Mouse (Mus musculus) midbrain, embryonic 11.5 days (tissue): ENCODE results near the gene Klf15. TPM values are rescaled to one million over a fixed set of nuclear protein-coding genes. Genes with fewer than 3 reads are reported as not detected.

Experiments used
- ATAC-seq: fragments of 200-750 bp; cut with Nextera tagmentation; 2 replicates; pipeline ENCODE4 v1.8.0; 2017; ENCODE audit warnings: moderate TSS enrichment, moderate library complexity; ENCODE audit not compliant: low FRiP score
- DNase-seq: peaks from one replicate; pipeline ENCODE4 v3.0.0; 2015; ENCODE audit warnings: low spot score; ENCODE audit errors: missing footprints
- H3K27ac ChIP-seq: fragments of 300-500 bp; sonication (generic); 2 replicates; pipeline ENCODE4 v1.5.1; 2014; ENCODE audit warnings: low read depth, low read length
- H3K27me3 ChIP-seq: fragments of 300-500 bp; sonication (generic); 2 replicates; pipeline ENCODE4 v1.6.1; 2014; ENCODE audit warnings: mild to moderate bottlenecking, low read length, moderate library complexity, mixed read lengths; ENCODE audit not compliant: control insufficient read depth, insufficient read depth
- H3K36me3 ChIP-seq: fragments of 300-500 bp; sonication (generic); 2 replicates; pipeline ENCODE4 v1.6.1; 2014; ENCODE audit warnings: mild to moderate bottlenecking, low read length, moderate library complexity, mixed read lengths; ENCODE audit not compliant: control insufficient read depth, insufficient read depth
- H3K4me1 ChIP-seq: fragments of 300-500 bp; sonication (generic); 2 replicates; pipeline ENCODE4 v1.6.1; 2014; ENCODE audit warnings: low read length; ENCODE audit not compliant: control insufficient read depth, insufficient read depth
- H3K4me2 ChIP-seq: fragments of 300-500 bp; sonication (generic); 2 replicates; pipeline ENCODE4 v1.6.1; 2014; ENCODE audit warnings: mild to moderate bottlenecking, moderate library complexity
- H3K4me3 ChIP-seq: fragments of 300-500 bp; sonication (generic); 2 replicates; pipeline ENCODE4 v1.5.1; 2014; ENCODE audit warnings: low read depth, low read length
- H3K9ac ChIP-seq: fragments of 300-500 bp; sonication (generic); 2 replicates; pipeline ENCODE4 v1.6.1; 2014; ENCODE audit warnings: low read length
- H3K9me3 ChIP-seq: fragments of 300-500 bp; sonication (generic); 2 replicates; pipeline ENCODE4 v1.6.1; 2016; ENCODE audit warnings: low read length; ENCODE audit not compliant: control insufficient read depth
- WGBS: fragments of 180-500 bp; shearing (Covaris S2); extraction: QIAGEN DNeasy Blood & Tissue Kit; methylation state at CpG from one replicate; pipeline ENCODE4 v1.1.7; 2014; 5-methylcytosine and 5-hydroxymethylcytosine counted together
- polyA plus RNA-seq: library from polyadenylated mRNA; unstranded; fragments of >200 nt; fragmentation: Nextera tagmentation; extraction: Ambion mirVana; gene quantifications from 2 replicates; pipeline ENCODE4 v1.2.1, GENCODE M21; 2014

Gene Klf15
- polyA plus RNA-seq, 1 experiment from 2014 or later, result 4.2 TPM

GRCm38 (mm10) chr6:90476941-90477518 is 14.7 kb downstream of the Klf15 start:
- 0 out of 2 replicates have a peak, but pooled peaks cover 3% of the 10 kb centered on the region for H3K4me1 ChIP-seq
- no peak overlapping the region for H3K27ac ChIP-seq
- DNase-seq (no peak), ATAC-seq (no peak)
- 77% methylated on average over 14 of the region's 14 CpGs for WGBS
- no peak overlapping the region for H3K4me3 ChIP-seq
- H3K9me3 ChIP-seq, result no peaks in the 10 kb centered on the region
- H3K27me3 ChIP-seq, result no peaks in the 10 kb centered on the region
- H3K9ac ChIP-seq, result no peak overlapping the region
- H3K36me3 ChIP-seq, result no peaks in the 10 kb centered on the region
- no peak overlapping the region for H3K4me2 ChIP-seq

- DNase-seq (no peak), ATAC-seq (no peak)
- Histone ChIP-seq H3K27ac (no peak overlapping the region), H3K27me3 (no peaks in the 10 kb centered on the region), H3K4me3 (no peak overlapping the region), H3K4me1 (no peaks in the 10 kb centered on the region), H3K36me3 (no peaks in the 10 kb centered on the region), H3K4me2 (no peak overlapping the region), H3K9ac (no peak overlapping the region), H3K9me3 (no peaks in the 10 kb centered on the region)
- WGBS, result 79% methylated on average over 3 of the region's 3 CpGs
Observed at GRCm38 (mm10) chr6:90484249-90484648, 21.9 kb downstream of the Klf15 start.

- Histone ChIP-seq H3K4me1 (no peaks in the 10 kb centered on the region), H3K9ac (no peak overlapping the region), H3K4me3 (no peak overlapping the region), H3K9me3 (no peaks in the 10 kb centered on the region), H3K4me2 (no peak overlapping the region), H3K36me3 (no peaks in the 10 kb centered on the region), H3K27ac (no peak overlapping the region), H3K27me3 (no peaks in the 10 kb centered on the region)
- DNase-seq (no peak), ATAC-seq (no peak)
- 77% methylated on average over 5 of the region's 5 CpGs for WGBS
Observed at GRCm38 (mm10) chr6:90484876-90485275, 22.5 kb downstream of the Klf15 start.

- Histone ChIP-seq H3K4me1 (no peaks in the 10 kb centered on the region), H3K4me2 (no peak within 1 kb of the TSS), H3K27ac (no peak within 1 kb of the TSS), H3K9ac (no peak within 1 kb of the TSS), H3K36me3 (no peaks in the 10 kb centered on the region), H3K9me3 (no peaks in the 10 kb centered on the region), H3K4me3 (no peak within 1 kb of the TSS), H3K27me3 (no peaks in the 10 kb centered on the region)
- DNase-seq, result no peak
- WGBS, result 79% methylated on average over 12 of the region's 12 CpGs
- ATAC-seq, result no peak
Observed at GRCm38 (mm10) chr6:90486176-90486921, 24.0 kb downstream of the Klf15 start, which contains the start of gene Aldh1l1. Aldh1l1 (plus strand) TSS chr6:90486427.

GRCm38 (mm10) chr6:90487531-90487930 is 25.2 kb downstream of the Klf15 start:
- Histone ChIP-seq H3K4me2 (no peak overlapping the region), H3K4me1 (no peaks in the 10 kb centered on the region), H3K27ac (no peak overlapping the region), H3K27me3 (no peaks in the 10 kb centered on the region), H3K9me3 (no peaks in the 10 kb centered on the region), H3K36me3 (no peaks in the 10 kb centered on the region), H3K4me3 (no peak overlapping the region), H3K9ac (no peak overlapping the region)
- ATAC-seq (no peak), DNase-seq (no peak)
- 86% methylated on average over 1 of the region's 1 CpGs for WGBS

- WGBS, result 94% methylated on average over 3 of the region's 3 CpGs
- ATAC-seq, result no peak
Observed at GRCm38 (mm10) chr6:90489532-90489931, 27.2 kb downstream of the Klf15 start.

GRCm38 (mm10) chr6:90490976-90491375 is 28.6 kb downstream of the Klf15 start:
- no peak for DNase-seq
- no peak overlapping the region for H3K4me2 ChIP-seq
- H3K27ac ChIP-seq, result no peak overlapping the region
- no peak overlapping the region for H3K4me3 ChIP-seq
- H3K36me3 ChIP-seq, result no peaks in the 10 kb centered on the region
- no peak overlapping the region for H3K9ac ChIP-seq
- H3K4me1 ChIP-seq, result peaks cover 4% of the 10 kb centered on the region; the same call in 1 of the 2 replicates
- ATAC-seq, result no peak
- H3K9me3 ChIP-seq, result no peaks in the 10 kb centered on the region
- WGBS, result 81% methylated on average over 2 of the region's 2 CpGs
- no peaks in the 10 kb centered on the region for H3K27me3 ChIP-seq

More at GRCm38 (mm10) chr6:90489532-90489931, 27.2 kb downstream of the Klf15 start:
- H3K9me3 ChIP-seq, result no peaks in the 10 kb centered on the region
- no peak overlapping the region for H3K4me2 ChIP-seq
- H3K4me1 ChIP-seq, result no peaks in the 10 kb centered on the region
- DNase-seq, result no peak
- H3K27me3 ChIP-seq, result no peaks in the 10 kb centered on the region
- H3K36me3 ChIP-seq, result no peaks in the 10 kb centered on the region
- no peak overlapping the region for H3K27ac ChIP-seq
- H3K4me3 ChIP-seq, result no peak overlapping the region
- no peak overlapping the region for H3K9ac ChIP-seq

GRCm38 (mm10) chr6:90491956-90492744 is 29.8 kb downstream of the Klf15 start:
- 85% methylated on average over 10 of the region's 10 CpGs for WGBS
- no peak overlapping the region for H3K27ac ChIP-seq
- no peaks in the 10 kb centered on the region for H3K9me3 ChIP-seq
- H3K27me3 ChIP-seq, result no peaks in the 10 kb centered on the region
- no peak overlapping the region for H3K4me3 ChIP-seq
- peaks cover 4% of the 10 kb centered on the region; the same call in 1 of the 2 replicates for H3K4me1 ChIP-seq
- H3K9ac ChIP-seq, result no peak overlapping the region
- no peak for ATAC-seq
- no peaks in the 10 kb centered on the region for H3K36me3 ChIP-seq
- H3K4me2 ChIP-seq, result no peak overlapping the region
- DNase-seq, result no peak

GRCm38 (mm10) chr6:90494155-90494554 is 31.8 kb downstream of the Klf15 start:
- Histone ChIP-seq H3K4me3 (no peak overlapping the region), H3K9ac (no peak overlapping the region), H3K27me3 (no peaks in the 10 kb centered on the region), H3K27ac (no peak overlapping the region), H3K4me2 (no peak overlapping the region), H3K4me1 (peaks cover 4% of the 10 kb centered on the region; the same call in 1 of the 2 replicates), H3K36me3 (no peaks in the 10 kb centered on the region), H3K9me3 (no peaks in the 10 kb centered on the region)
- 79% methylated on average over 3 of the region's 3 CpGs for WGBS
- ATAC-seq (no peak), DNase-seq (no peak)
